Mouse (Mus musculus) embryonic facial prominence, embryonic 13.5 days (tissue): Measurements from ENCODE around the gene Ifit3b. TPM values are rescaled to one million over a fixed set of nuclear protein-coding genes. Genes with fewer than 3 reads are reported as not detected.
A peak's percentile ranks its signal among the peaks of the same experiment; 100 is the strongest.
"Not testable (repeated sequence)": the region's sequence is repeated elsewhere in the genome, so short reads cannot be mapped to it uniquely, and the experiment has no call there.

Experiments used
- ATAC-seq: fragments of 200-750 bp; cut with Nextera tagmentation; 2 replicates; pipeline ENCODE4 v1.8.0; 2017; ENCODE audit warnings: low read depth; ENCODE audit not compliant: insufficient number of reproducible peaks, insufficient read depth, low FRiP score, low TSS enrichment
- H3K27ac ChIP-seq: fragments of 300-500 bp; sonication (generic); 2 replicates; pipeline ENCODE4 v1.5.1; 2015; ENCODE audit warnings: moderate library complexity, mild to moderate bottlenecking, inconsistent platforms
- H3K27me3 ChIP-seq: fragments of 300-500 bp; sonication (generic); 2 replicates; pipeline ENCODE4 v1.6.1; 2015; ENCODE audit warnings: mild to moderate bottlenecking, inconsistent platforms
- H3K36me3 ChIP-seq: fragments of 300-500 bp; sonication (generic); 2 replicates; pipeline ENCODE4 v1.6.1; 2015; ENCODE audit warnings: mild to moderate bottlenecking, inconsistent platforms
- H3K4me1 ChIP-seq: fragments of 300-500 bp; sonication (generic); 2 replicates; pipeline ENCODE4 v1.6.1; 2015; ENCODE audit warnings: inconsistent platforms
- H3K4me2 ChIP-seq: fragments of 300-500 bp; sonication (generic); 2 replicates; pipeline ENCODE4 v1.6.1; 2015; ENCODE audit warnings: moderate library complexity, mild to moderate bottlenecking, inconsistent platforms
- H3K4me3 ChIP-seq: fragments of 300-500 bp; sonication (generic); 2 replicates; pipeline ENCODE4 v1.5.1; 2015; ENCODE audit warnings: mild to moderate bottlenecking, inconsistent platforms
- H3K9ac ChIP-seq: fragments of 300-500 bp; sonication (generic); 2 replicates; pipeline ENCODE4 v1.6.1; 2015; ENCODE audit warnings: mild to moderate bottlenecking, inconsistent platforms
- H3K9me3 ChIP-seq: fragments of 300-500 bp; sonication (generic); 2 replicates; pipeline ENCODE4 v1.6.1; 2016; ENCODE audit warnings: inconsistent platforms
- WGBS: fragments of 180-500 bp; shearing (Covaris S2); methylation state at CpG from one replicate; pipeline ENCODE4 v1.1.7; 2015; ENCODE audit warnings: mixed read lengths; 5-methylcytosine and 5-hydroxymethylcytosine counted together
- polyA plus RNA-seq: library from polyadenylated mRNA; unstranded; fragments of >200 nt; fragmentation: Nextera tagmentation; extraction: Ambion mirVana; gene quantifications from 2 replicates; pipeline ENCODE4 v1.2.1, GENCODE M21; 2015

Gene Ifit3b
- polyA plus RNA-seq = not detected in 2 replicates

DNA sequence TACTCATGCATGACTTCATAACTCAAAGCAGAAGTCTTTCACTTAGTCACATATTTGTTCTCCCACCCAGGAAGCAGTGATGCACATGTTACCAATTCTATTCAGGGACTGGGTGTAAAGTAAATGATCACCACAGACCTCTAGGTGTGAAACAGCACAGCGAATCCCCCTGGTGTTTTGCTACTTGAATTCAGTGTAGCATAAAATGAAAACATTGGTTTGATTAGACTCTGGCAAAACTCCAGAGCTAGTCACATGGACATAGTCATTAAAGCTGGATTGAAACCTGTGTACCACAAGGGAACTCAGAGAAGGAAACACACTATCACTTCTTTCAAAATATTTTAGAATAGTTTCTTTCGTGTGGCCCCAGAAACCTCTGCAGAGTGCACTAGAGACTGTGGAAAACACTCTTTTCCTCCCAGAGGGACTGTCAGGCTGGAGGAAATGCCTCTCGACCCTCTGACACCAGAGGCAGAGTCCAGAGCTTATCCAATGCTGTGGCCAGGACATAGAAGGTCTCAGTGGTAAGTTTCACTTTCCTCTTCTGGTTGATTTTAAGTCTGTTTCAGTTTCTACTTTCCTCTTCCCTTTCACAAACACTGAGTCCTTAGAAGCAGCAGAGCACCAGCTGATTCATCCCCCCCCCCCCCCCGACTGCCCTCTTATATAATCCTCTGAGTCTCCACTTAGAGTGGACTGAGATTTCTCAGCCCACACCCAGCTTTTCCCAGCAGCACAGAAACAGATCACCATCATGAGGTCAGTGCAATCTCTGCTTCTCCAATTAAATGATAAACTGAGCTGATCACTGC is at the start of gene Ifit3b:
Gene Ifit3b, plus strand, starts transcription at position 734 of the 815 bp plus-strand sequence.
- not testable (repeated sequence) for H3K27ac ChIP-seq, H3K4me2 ChIP-seq, H3K27me3 ChIP-seq, H3K9me3 ChIP-seq, H3K36me3 ChIP-seq, H3K4me1 ChIP-seq, H3K9ac ChIP-seq, H3K4me3 ChIP-seq
- peak; percentile 23; the same call in 1 of the 2 replicates for ATAC-seq
- 42% methylated on average over 4 of the region's 4 CpGs for WGBS

DNA sequence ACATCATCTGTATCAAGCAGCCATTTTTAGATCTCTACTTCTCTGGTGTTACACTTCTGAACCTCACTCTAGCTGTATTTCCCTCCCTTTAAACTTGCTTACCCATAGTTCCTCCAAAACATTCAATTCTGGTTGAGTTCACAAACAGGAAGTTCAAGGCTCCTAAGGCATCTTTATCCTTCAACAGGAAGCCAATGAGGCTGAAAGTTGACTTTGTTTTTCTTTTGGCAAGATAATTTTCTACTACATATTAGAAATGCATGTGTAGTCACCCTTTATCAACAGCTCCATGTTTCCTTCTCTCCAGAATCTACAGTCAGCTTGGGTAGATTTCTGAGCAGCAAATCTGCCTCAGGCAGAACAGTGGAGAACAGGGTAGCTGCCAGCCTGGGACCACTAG is 45.2 kb upstream of the Ifit3b start:
- Histone ChIP-seq H3K9me3 (no peaks in the 10 kb centered on the region), H3K4me2 (no peak overlapping the region), H3K4me3 (no peak overlapping the region), H3K27me3 (no peaks in the 10 kb centered on the region), H3K27ac (no peak overlapping the region), H3K4me1 (no peaks in the 10 kb centered on the region), H3K9ac (no peak overlapping the region), H3K36me3 (no peaks in the 10 kb centered on the region)
- no peak for ATAC-seq

DNA sequence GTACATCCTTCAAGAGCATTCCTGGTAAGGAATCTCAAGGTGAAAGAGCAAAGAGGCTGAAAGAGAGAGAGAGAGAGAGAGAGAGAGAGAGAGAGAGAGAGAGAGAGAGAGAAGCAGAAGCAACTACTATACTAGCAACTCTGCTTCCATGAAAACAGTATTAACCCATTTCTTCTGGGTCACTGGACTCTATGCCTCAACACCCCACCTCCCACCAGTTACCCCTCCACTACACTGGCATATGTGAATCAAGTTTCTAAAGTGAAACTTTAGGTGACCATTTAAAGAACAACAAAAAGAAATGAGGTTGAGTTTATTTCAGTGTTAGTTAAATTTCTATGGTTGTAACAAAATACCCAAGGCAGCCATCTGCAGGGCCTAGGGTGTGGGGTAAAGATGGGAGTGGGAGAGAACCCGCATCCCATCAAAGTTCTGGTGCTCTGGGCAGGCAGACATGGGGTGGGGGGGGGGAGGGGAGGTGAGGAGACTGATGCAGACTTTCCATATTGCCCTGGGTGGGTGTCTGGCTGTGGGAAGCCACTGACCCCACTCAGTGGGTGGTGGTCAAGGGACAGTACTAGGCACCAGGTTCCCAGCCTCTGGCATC is 41.5 kb upstream of the Ifit3b start:
- Histone ChIP-seq H3K9me3 (no peaks in the 10 kb centered on the region), H3K36me3 (no peaks in the 10 kb centered on the region), H3K27me3 (no peaks in the 10 kb centered on the region), H3K9ac (no peak overlapping the region), H3K27ac (no peak overlapping the region), H3K4me1 (no peaks in the 10 kb centered on the region; the same call in 1 of the 2 replicates), H3K4me3 (no peak overlapping the region), H3K4me2 (no peak overlapping the region)
- ATAC-seq = no peak
- WGBS = 79% methylated on average over 1 of the region's 1 CpGs

DNA sequence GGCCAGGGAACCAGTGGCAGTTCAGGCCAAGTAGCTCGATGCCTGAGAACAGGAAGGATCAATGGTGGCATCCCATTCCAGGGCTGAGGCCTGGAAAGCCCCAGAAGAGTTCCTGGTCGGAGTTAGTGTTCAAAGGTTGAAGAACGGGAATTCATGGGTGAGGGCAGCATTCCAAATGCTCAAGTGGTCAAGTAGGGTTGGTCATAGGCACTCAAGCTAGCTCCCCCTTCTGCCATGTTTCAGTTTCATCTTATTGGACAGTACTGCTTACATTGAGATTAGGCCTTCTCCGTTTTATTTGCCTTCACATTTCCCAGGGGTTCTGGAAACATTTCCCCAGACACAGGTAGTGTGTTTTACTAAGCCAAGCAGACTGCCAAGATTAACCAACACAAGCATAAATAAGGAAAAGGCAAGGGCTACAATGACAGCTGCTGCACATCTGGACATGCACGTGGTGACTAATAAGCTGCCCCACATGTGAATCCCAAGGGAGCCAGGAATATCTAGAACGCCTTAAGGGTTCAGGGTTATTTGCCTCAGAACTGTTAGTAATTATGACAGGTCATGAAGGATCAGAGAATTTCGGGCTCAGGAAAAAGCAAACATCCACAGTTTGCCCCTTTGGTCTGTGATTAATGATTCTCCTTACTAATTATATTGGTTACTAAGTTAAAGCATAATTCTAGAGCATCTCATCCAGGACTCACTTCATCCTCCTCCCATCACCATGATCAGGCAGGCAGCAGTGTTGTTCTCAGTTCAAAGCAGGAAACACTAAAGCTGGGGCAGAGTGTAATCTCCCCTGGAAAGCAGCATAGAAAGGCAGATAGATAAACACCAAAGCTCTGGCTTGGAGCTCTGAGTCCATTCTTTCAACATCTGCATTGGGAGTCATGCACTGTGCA is 38.5 kb upstream of the Ifit3b start:
- H3K27me3 ChIP-seq = no peaks in the 10 kb centered on the region
- no peak overlapping the region for H3K4me2 ChIP-seq
- ATAC-seq = no peak
- H3K9ac ChIP-seq = no peak overlapping the region
- H3K4me3 ChIP-seq = no peak overlapping the region
- H3K9me3 ChIP-seq = no peaks in the 10 kb centered on the region
- 53% methylated on average over 7 of the region's 7 CpGs for WGBS
- no peak overlapping the region; the same call in 1 of the 2 replicates for H3K27ac ChIP-seq
- H3K36me3 ChIP-seq = peaks cover 10% of the 10 kb centered on the region
- H3K4me1 ChIP-seq = no peaks in the 10 kb centered on the region; the same call in 1 of the 2 replicates

DNA sequence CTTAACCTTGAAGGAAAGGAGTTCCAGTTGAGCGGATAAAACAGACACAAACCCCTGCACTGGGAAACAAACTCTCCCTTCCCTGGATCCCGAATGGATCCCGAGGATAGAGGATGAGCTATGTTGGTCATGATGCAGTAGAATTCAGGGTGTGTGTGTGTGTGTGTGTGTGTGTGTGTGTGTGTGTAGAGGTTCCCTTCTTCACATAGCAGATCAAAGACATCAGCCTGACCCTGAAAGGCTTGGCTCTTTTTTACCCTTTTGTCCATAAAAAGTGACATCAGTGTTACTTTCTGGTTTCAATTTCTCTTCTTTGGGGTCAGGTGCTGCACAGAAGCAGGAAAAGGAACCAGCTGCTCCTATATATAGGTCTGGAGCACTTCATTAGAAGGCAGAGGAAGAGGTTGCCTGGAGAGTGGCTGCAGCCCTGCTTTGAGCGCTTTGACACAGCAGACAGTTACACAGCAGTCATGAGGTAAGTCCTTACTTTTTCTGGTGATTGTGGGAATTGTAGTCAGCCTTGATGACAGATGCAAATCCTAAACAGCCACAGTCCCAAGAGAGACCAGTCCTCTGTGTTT is 37.8 kb upstream of the Ifit3b start:
- WGBS = 69% methylated on average over 4 of the region's 4 CpGs
- Histone ChIP-seq H3K9me3 (no peaks in the 10 kb centered on the region), H3K36me3 (peaks cover 12% of the 10 kb centered on the region), H3K4me2 (no peak overlapping the region), H3K4me3 (no peak overlapping the region), H3K27me3 (no peaks in the 10 kb centered on the region), H3K4me1 (no peaks in the 10 kb centered on the region; the same call in 1 of the 2 replicates), H3K27ac (no peak overlapping the region; the same call in 1 of the 2 replicates), H3K9ac (no peak overlapping the region)
- no peak for ATAC-seq

DNA sequence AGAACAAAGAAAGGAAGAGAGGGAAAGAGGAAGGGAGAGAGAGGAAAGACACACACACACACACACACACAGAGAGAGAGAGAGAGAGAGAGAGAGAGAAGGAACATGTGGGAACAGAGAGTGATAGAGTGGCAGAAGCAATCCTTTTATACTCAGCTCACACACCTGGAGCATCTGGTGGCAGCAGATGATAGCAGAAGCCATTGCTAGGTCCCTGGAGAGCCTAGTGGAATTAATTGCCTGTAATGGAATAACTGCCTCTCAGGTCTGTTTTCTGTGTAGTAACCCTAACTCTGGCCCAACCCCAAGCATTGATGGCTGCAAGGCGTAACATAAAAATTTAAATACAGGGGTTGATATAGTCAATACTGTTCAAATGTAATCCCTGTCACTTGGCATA is 36.7 kb upstream of the Ifit3b start:
- WGBS = 82% methylated on average over 1 of the region's 1 CpGs
- peaks cover 12% of the 10 kb centered on the region for H3K36me3 ChIP-seq
- no peak for ATAC-seq
- H3K9ac ChIP-seq = no peak overlapping the region
- no peaks in the 10 kb centered on the region for H3K9me3 ChIP-seq
- no peak overlapping the region for H3K27ac ChIP-seq
- H3K4me3 ChIP-seq = no peak overlapping the region
- no peak overlapping the region for H3K4me2 ChIP-seq
- H3K4me1 ChIP-seq = no peaks in the 10 kb centered on the region; the same call in 1 of the 2 replicates
- no peaks in the 10 kb centered on the region for H3K27me3 ChIP-seq

DNA sequence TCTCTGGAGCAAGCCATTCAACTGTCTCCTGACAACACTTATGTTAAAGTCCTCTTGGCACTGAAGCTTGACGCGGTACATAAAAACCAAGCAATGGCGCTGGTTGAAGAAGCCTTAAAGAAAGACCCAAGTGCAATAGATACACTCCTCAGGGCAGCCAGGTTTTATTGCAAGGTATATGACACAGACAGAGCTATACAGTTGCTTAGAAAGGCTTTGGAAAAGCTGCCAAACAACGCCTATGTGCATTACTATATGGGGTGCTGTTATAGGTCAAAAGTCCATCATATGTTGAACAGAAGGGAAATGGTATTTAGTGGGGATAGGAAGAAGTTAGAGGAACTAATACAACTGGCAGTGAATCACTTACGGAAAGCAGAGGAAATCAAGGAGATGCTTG is 34.1 kb upstream of the Ifit3b start:
- Histone ChIP-seq H3K4me2 (no peak overlapping the region), H3K9ac (no peak overlapping the region), H3K4me1 (no peaks in the 10 kb centered on the region; the same call in 1 of the 2 replicates), H3K27ac (no peak overlapping the region), H3K36me3 (peaks cover 12% of the 10 kb centered on the region), H3K9me3 (no peaks in the 10 kb centered on the region), H3K4me3 (no peak overlapping the region), H3K27me3 (no peaks in the 10 kb centered on the region)
- 91% methylated on average over 5 of the region's 5 CpGs for WGBS
- ATAC-seq = no peak

DNA sequence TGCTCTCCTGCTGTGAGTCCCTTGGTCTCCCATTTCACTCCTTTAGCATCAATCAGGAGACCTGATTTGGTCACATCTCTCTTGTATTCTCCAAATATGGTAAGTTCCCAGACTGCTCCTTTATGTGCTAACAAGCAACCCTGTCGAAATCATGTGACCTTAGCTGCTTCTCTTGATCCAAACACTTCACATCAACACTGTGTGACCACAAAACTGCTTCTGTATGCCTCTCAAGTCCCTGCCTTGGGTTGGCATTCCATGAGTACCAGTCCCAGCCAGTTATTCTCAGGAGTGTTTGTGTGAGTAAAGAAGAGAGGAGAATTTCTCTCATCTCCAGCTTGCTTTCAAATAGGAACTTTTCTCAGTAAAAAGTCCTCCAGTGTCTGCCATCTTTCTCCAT is 30.6 kb upstream of the Ifit3b start:
- no peaks in the 10 kb centered on the region for H3K4me1 ChIP-seq
- H3K27me3 ChIP-seq = no peaks in the 10 kb centered on the region
- no peak overlapping the region for H3K27ac ChIP-seq
- peaks cover 12% of the 10 kb centered on the region for H3K36me3 ChIP-seq
- WGBS = 71% methylated on average over 1 of the region's 1 CpGs
- no peak overlapping the region for H3K4me3 ChIP-seq
- H3K9me3 ChIP-seq = no peaks in the 10 kb centered on the region
- ATAC-seq = no peak
- no peak overlapping the region for H3K4me2 ChIP-seq
- no peak overlapping the region for H3K9ac ChIP-seq

DNA sequence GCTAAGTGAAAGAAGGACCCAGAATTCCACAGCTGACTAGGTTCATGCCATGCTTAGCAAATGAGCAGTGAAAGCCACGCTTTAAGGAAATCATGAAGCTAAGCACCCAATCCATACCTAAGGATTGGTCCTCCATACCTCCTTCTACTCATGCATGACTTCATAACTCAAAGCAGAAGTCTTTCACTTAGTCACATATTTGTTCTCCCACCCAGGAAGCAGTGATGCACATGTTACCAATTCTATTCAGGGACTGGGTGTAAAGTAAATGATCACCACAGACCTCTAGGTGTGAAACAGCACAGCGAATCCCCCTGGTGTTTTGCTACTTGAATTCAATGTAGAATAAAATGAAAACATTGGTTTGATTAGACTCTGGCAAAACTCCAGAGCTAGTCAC is 25.1 kb upstream of the Ifit3b start:
- H3K4me2 ChIP-seq, H3K9me3 ChIP-seq, H3K27me3 ChIP-seq, H3K9ac ChIP-seq, ATAC-seq, H3K4me1 ChIP-seq, H3K4me3 ChIP-seq, H3K27ac ChIP-seq, H3K36me3 ChIP-seq: not testable (repeated sequence)
- 62% methylated on average over 2 of the region's 2 CpGs for WGBS

DNA sequence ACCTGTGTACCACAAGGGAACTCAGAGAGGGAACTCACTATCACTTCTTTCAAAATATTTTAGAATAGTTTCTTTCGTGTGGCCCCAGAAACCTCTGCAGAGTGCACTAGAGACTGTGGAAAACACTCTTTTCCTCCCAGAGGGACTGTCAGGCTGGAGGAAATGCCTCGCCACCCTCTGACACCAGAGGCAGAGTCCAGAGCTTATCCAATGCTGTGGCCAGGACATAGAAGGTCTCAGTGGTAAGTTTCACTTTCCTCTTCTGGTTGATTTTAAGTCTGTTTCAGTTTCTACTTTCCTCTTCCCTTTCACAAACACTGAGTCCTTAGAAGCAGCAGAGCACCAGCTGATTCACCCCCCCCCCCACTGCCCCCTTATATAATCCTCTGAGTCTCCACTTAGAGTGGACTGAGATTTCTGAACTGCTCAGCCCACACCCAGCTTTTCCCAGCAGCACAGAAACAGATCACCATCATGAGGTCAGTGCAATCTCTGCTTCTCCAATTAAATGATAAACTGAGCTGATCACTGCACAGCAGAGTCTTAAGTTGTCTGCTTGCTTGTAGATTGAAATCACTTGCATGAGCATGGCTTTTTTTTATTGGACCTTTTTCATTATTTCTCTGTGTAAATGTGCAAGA is 24.5 kb upstream of the Ifit3b start, which contains the start of gene Ifit3:
Gene Ifit3, plus strand, starts transcription at position 406 of the 641 bp plus-strand sequence.
- not testable (repeated sequence) for ATAC-seq, H3K4me3 ChIP-seq, H3K36me3 ChIP-seq, H3K4me1 ChIP-seq, H3K9me3 ChIP-seq, H3K4me2 ChIP-seq, H3K27ac ChIP-seq, H3K27me3 ChIP-seq, H3K9ac ChIP-seq
- 55% methylated on average over 2 of the region's 2 CpGs for WGBS
